Mouse (Mus musculus) heart, adult 8-10 months (tissue): ENCODE results near the gene Tmem189. TPM values are rescaled to one million over a fixed set of nuclear protein-coding genes. Genes with fewer than 3 reads are reported as not detected.
A peak's percentile ranks its signal among the peaks of the same experiment; 100 is the strongest.
"Not testable (repeated sequence)": the region's sequence is repeated elsewhere in the genome, so short reads cannot be mapped to it uniquely, and the experiment has no call there.

Experiments
- DNase-seq: peaks from one replicate; pipeline ENCODE4 v3.0.0; 2022; ENCODE audit warnings: low spot score
- total RNA-seq, 4 experiments: library from RNA; stranded (reverse); gene quantifications; 2 replicates each; pipeline ENCODE4 v1.2.4; 2022

Gene Tmem189
- total RNA-seq, 4 experiments from 2014 or later: 22.6 to 26.6 (median 23.4) TPM

DNA sequence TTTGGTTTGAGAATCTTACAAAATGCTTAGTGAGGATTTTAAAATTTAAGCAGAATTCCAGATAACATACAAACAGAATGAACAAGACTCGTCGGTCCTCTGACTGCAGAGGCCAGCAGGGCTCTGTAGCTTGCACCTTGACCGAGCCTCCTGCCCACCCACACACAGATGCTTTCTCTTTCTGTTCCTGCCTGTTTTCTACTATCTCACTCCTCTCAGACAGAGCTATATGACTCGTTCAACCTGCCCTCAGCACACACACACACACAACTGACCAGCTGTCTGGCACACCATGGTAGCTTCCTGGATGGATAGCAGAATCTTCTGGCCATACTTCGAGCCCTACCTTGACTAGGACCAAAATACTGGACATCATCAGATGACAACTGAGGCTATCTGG lies 66.7 kb downstream of the Tmem189 start:
- no peak for DNase-seq

DNA sequence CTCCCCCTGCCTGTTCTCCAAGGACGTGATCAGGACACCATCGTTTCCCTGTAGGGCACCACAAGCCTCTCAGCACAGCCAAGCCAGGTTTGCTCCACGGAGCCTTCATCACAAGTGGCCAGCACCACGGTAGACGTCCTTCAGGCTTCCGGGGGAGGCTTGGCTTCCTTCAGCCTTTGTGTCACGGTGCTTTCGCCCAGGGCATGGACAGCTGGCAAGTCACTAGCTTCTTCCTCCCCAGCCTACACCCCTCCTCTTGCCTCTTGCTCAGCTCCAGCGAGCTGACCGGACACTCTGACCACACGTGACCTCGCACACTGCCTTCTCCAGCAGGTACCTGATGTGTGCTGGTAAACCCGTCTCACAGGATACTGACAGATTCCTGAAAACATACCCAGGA lies 67.3 kb downstream of the Tmem189 start:
- no peak for DNase-seq

DNA sequence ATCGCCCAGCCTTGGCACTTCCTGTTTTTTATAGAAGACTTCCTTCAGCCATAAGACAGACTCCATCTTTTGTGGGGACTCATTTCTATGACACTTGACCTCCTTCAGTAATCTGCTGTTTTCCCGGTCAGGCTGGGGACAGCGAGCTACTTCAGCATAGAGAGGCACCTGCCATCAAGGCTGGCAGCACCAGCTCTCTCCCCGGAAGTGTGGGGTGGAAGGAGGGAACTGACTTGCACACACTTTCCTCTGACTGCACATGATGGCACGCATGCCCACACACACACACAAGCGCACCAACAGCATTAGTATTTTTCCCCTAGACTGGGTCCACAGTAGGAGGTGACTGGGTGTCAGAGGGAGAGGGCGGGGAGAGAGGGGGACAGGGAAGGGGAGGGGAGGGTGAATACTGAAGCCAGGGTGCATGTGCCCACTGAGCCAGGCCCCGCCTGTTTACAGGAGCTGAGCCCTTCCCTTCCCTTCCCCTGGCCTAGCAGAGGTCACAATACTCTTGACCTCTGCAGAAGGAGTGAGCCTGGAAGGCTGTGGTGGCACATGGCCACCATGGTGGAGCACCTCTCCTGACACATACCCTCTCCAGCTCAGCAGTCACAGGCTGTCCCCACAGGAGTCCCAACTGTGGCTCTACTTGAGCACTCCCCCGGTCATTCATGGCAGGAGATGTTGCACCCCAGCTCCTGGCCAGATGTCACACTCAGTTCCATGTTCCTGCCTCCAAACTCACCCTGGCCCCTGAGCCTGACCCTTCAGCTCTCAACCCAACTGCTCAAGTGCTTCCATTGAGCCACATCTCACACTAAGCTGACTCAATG lies 68.2 kb downstream of the Tmem189 start:
- DNase-seq: no peak

DNA sequence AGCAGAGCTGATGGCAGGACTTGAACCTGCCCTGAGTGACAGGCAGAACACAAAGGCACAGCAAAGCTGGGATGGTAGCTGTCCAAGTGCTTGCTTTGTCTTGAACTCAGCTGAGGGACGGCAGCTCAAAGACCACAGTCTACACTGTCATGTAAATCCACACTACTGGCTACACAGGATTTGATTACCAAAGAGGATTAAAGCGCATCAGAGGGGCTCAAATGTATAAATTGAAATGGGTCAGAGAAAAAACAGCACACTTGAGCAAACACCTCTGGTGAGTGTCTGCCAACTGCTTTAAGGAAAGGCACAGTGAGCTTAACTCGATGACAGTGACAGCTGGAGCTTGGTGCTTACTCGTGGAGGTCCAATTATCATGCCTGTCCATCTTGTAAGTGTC lies 72.2 kb downstream of the Tmem189 start:
- DNase-seq: no peak

DNA sequence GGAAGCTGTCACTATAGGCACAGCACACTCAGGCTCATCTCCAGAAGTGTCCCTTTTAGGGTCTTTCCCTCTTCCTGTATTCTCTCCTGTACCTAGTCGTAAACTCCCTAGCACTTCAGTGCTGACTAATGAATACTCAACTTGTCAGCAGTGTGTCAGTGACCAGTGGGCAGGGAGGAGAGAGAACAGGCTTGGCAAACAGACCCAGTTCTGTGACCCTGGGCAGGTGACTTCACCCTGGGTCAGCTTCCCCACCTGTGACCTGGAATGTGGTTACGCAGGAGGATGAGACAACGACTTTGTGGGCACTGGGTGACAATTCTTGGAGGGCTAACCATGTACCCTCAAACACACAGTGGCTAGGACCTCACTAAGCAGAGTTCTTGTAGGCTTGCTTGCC lies 72.6 kb downstream of the Tmem189 start:
- no peak for DNase-seq

DNA sequence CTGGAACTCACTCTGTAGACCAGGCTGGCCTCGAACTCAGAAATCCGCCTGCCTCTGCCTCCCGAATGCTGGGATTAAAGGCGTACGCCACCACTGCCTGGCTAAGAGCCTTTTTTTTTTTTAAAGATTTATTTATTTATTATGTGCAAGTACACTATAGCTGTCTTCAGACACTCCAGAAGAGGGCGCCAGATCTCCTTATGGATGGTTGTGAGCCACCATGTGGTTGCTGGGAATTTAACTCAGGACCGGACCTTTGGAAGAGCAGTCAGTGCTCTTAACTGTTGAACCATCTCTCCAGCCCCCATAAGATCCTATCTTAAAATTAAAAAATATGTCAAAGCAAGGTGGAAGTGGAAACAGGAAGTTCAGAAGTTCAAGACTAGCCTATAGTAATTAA lies 76.3 kb downstream of the Tmem189 start:
- not testable (repeated sequence) for DNase-seq

DNA sequence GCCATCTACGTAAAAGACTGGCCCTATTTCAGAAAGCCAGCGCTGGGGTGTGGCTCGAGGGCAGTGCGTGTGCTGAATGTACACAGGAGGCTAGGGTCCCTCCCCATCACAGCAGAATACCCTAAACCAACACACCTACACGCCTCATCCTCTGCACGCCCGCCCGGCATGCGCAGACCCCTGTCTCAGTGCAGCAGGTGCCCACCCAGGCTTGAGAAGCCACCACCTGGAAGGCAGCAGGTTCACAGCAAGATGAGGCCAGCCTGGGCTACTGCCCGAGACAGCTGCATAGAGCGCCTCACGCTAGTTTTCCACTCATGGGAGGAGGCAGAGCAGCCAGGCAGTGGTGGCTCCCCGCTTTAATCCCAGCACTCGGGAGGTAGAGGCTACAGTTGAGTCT lies 77.5 kb downstream of the Tmem189 start:
- DNase-seq: no peak

DNA sequence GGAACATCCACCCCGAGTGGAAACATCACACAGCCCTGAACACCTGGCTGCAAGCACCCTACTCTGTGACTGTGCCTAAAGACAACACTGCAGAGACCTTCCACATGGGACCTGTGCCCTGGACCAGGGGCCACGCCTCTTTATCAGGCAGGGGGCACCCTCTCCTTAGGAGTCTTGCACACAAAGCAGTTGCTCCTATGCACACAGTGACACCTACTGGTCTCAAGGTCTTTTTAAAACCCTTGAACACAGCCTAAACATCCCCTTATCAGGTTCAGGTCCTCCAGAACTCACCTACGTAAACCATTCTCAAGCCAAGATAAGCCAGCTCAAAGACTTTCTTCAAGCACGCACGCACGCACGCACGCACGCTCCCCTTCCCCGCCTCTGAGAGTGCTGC lies 78.3 kb downstream of the Tmem189 start:
- no peak for DNase-seq

DNA sequence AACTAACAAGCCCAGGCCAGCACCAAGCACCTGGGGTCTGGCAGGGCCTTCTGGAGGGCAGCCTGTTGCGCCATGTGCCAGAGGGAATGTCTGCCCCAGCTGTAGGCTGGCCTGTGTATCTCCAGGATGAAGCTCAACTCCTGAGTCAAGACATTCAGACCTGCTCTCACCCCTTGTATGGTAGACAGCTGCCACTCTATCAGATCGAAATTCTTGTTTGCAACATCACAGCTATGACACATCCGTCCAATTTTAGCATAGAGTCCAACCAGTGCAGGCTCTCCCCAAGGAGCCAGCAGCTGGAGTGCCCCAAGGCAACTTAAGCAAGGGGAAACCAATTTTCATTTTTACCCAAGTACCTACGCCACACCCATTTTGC lies 82.9 kb downstream of the Tmem189 start:
- no peak for DNase-seq

DNA sequence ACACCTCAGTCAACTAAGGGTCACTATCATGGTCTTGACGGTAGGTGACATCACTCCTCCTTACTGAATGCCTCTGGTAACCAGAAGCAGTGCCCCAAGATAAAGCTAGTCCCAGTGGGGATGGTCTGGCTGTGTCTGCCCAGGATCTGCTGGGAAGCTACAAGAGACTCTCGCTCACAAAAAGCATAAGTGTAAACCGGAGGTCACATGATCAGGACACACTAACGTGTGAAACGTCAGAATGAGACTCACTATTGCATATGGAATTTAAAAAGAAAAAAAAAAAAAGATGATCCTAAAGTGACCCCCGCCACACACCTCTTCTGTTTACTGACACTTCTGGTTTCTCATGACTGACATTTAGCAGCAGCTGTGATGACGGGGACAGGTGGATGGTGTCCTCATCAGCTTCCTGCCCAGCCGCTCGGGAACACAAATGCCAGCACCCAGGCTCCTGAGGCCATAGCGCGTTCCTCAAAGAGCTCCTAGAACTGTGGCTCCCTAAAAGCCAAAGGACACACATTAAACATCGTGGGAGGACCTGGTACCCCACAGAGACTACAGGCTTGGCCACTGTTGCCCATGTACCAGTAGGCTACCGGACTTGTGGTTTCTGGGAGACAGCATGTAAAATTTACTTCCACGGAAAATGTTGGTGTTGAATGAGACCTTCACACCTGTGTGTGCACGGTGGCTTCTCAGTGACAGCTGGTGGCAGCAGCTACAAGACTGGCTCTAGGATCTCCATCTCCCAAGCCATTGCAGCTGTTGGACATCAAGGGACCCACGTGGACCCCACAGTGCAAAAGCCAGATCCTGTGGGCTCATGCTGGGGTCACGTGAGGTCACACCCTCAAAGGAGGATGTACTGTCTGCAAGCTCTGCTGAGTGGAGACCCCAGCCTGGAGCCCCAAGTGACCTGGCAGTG lies 83.5 kb downstream of the Tmem189 start:
- DNase-seq: no peak

DNA sequence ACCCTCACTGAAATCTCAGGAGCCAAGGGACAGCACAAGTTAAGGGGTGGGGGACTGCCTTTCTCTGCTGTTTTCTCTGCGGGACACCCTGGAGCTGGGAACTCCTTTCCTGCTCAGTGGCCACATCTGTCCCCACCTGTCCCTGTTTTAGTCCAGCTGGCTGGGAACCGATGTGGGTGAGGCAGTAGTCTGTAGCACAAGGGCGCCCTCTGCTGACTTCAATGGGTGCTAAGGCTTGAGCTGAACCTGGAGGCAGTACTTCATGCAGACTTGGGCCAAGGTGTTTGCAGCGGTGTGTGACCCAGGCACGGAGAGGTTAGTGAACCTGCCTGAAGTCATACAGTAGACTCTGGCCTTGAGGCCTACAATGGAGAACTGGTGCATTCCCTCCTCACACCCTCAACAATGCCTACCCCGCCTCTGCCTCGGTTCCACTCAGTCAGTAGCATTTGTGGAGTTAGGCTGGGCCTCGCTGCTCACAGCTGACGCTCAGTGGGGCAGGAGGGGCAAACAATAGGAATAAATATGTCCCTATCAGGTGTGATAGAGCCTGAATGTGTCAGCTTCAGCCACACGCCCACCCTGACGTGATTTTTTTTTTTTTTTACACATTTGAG lies 84.3 kb downstream of the Tmem189 start:
- peak; percentile 93 for DNase-seq

DNA sequence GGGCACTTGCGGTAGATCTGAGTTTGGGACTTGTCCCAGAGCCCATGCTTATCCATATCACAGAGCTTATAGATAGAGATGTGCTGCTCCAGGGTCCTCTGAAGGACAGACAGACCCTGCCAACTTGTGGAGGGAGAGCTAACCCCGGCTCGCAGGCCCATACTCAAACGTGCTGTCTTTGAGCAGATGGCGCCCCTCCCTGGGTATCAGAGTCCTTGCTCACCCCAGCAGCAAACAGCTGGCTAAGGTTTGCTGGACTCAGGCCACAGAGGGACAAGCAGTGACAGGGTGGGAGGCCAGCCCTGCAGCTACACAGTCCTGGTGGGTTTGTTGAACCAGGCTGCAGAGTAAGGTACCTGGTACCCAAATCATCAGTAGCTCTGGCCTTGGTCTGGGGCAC lies 86.6 kb downstream of the Tmem189 start:
- DNase-seq: no peak

DNA sequence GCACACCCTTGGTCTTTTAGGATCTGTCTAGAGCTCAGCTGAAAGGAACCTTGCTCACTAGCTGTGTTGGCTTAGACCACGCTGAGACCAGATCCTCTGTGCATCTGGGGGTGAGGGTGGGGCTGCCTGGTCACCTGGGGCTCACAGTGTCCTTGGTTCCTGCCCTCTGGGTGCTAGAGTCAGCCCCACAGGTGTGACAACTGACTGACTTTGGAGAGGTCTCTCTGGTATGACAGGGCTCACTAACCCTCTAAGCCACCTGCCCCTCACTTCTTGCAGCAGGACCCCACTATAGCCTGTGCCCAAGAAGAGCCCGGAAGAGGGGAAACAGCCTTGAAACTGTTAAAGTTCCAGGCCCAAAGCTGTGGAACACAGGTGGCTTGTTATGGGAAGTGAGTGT lies 87.3 kb downstream of the Tmem189 start:
- DNase-seq: no peak

DNA sequence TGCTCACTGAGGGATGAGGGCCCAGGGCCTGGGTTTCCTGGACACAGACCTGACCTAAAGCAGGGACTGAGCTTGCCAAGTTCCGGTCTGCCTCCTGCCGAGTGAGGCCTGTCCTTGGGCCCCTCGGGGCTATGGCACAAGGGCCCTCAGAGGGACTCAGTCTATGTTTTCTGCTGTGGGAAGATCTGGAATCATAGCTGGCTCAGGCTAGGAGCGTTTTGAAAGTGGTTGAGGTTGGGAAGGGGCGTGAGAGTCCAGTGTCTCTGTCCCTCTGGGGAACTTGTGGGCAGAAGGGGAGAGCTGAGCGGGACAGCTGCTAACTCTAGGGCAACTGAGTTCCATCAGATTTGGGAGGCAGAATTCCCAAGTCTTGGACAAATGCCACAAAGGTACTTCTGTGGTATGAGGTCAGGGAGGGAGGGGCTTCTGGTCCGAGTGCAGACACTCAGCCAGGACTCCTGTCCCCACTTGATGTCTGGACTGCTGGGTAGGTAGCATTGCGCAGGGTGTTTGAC lies 89.1 kb downstream of the Tmem189 start:
- no peak for DNase-seq

DNA sequence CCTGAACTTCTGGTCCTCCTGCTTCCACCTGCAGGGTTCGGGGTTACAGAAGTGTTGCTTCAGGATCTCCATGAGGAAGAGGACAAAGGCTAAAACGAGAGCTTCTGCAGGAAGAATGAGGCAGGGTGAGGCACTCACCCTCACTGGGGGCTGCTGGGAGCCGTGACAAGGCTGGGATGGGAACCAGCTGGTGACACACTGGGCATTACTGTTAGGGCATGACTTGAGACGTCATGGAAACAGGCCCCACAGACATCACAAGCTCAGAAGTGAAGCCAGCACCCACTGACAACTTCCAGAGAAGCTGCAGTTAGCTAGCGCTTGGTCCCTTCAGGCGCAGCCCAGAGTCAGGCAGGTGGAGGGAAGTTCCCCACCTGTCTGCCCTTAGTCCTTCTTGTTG lies 89.7 kb downstream of the Tmem189 start:
- no peak for DNase-seq

DNA sequence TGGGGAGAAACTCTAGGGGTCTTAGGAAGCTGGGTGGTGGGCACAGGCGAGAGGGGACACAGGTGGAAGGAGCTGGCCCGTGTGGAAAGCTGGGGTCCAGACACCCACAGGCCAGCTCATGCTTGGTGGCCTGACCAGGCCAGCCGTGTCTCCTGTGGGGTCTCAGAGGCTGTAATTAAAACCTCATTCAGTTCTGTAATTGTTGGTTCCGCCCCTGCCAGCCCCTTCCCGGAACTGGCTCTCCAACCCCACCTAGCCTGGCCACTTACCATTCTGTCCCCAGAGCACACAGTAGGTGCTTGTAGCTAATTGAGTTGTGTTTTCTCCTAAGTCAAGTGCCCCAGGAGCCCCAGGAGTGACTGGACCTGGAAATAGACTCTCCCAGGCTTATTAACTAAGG lies 90.4 kb downstream of the Tmem189 start:
- DNase-seq: no peak

DNA sequence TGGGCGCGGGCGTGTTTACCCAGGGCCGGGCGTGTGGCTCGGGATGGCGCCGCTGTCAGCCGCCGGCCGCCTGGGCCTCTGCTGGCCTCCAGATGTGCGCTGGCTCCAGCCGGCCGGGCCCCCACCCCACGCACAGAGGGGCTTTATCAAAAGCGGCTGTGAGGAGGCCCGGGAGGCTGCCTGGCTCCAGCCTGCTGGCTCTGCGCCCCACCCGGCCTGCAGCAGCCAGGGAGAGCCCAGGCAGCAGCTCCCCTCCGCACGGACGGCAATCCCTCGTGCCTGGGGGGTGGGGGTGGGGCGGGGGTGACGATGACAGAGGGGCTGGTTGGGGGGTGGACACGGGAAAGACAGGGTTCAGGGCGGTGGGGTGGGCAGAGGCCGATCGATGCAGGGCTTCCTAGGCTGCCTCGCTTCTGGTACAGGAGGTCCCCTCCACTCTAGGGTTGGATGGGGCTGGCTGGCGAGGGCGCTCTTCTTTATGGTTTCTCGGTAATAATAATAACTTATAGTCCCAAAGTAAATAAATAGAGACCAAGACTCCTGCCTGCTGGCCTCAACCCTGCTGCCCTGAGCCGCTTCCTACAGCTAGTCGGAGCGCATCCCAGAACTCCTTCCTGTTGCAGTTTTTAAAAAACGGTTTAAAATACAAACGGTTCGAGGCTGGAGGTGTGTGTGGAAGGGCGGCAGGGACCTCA lies 92.0 kb downstream of the Tmem189 start:
- DNase-seq: no peak

DNA sequence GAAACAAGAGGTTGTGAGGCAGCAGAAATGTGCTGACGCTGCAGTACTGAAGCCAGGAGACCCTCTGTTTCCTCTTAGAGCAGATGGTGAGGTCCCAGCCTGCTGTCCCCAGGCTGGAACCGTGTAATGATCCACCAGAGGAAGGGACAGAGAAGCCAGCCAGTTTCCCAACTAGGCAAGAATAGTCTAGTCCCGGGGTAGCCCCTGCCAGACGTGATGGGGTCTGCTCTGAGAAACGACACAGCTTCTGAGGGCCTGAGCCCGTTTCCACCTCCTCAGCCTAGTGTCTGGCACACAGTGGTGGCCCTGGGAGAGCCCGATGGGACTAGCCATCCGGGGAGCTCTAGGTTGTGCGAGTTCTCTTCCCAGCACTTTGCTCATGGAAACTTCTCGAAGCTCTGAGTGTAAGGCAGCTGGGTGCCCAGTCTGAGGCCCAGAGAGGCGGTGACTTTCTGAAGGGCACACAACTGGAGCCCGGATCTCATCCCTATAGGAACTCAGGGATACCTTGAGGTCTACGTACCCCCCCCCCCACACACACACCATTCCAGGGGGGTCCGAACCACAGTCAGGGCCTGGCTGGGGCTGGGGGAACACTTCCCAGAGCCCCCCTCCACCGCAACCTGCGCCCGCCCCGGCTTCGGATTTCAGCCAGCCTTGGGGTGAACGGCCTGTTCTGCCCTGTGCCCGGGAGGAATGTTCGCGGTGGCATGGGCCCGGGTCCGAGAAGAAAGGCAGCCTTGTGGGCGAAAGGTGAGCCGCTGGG lies 92.7 kb downstream of the Tmem189 start:
- no peak for DNase-seq

DNA sequence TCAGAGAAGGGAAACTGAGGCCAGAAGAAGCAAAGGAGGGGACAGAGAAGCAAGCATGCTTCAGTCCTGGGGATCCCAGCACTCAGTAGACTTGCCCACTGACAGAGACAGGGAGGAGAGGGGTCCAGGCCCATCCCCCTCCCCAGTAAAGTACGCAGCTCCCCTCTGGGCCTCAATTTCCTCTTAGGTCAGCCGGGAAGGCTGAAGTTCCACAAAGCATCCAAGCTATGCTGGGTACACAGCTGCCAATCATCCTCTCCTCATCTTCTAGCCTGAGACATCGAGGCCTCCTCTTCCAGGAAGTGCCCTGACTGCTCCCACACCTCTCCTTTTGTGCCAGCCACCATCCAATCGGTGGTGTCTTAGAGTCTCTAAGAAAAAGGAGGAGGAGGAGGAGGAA lies 93.4 kb downstream of the Tmem189 start:
- DNase-seq: no peak

DNA sequence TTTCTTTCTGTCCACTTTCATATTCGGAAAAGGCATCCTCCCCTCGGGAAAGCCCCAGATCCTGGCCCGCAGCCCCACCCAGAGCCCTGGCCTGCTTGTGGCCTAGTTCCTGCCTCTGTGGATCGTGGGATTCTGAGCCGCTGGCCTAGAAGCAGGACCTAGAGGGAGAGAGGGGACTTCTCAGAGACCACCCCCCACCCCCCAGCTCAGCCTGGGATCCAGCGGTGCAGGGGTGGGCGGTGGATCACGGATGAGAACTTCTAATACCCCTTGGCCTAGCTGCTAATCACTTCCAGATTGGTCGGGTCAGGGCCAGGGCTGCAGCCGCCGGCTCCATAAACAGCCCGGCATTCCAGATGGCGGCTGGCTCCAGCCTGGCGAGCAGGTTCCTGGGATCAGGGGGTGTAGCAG lies 93.9 kb downstream of the Tmem189 start:
- peak; percentile 68 for DNase-seq

DNA sequence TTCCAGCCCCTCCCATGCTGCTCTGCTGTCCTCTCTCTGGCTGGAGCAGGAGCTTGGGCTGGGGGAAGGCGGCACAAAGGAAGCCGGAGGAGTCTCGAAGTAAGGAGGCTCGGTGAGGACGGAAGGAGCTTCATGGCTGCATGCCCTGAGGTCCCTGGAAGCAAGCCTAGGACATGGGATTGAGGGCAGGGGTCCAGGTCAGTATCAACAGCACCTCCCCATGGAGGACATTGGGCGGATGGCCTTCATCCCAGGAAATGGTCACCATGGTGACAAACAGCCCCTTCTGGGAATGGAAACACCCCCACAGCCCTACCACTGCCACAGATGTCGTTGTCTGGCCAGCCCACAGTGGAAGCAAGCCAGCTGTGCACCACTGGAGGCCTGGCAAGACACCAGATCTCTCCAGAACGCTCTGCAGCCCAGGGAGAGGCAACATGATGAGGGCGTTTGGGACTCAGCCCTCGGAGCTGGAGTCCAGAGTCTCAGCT lies 95.1 kb downstream of the Tmem189 start:
- peak; percentile 96 for DNase-seq
